Mouse (Mus musculus) bone marrow, adult 2 months (tissue): ENCODE data around the gene Tmem268. TPM values are rescaled to one million over a fixed set of nuclear protein-coding genes. Genes with fewer than 3 reads are reported as not detected.

Source experiments
- H3K27ac ChIP-seq: fragments of 200-500 bp; 2 replicates; pipeline ENCODE4 v1.5.1; 2012; ENCODE audit warnings: low read depth, mild to moderate bottlenecking, control low read depth, inconsistent platforms, low read length; ENCODE audit not compliant: control insufficient read depth, poor library complexity, insufficient read depth
- H3K4me1 ChIP-seq: fragments of 200-500 bp; 2 replicates; pipeline ENCODE4 v1.6.1; 2011; ENCODE audit warnings: low read length; ENCODE audit not compliant: control insufficient read depth, insufficient read depth
- H3K4me3 ChIP-seq: fragments of 200-500 bp; replicated peaks from 2 replicates; pipeline ENCODE3; 2011; ENCODE audit warnings: mild to moderate bottlenecking, low read depth, low read length, control low read depth; ENCODE audit not compliant: control insufficient read depth
- CTCF ChIP-seq: fragments of 200-500 bp; IDR thresholded peaks from 2 replicates; pipeline ENCODE4 v1.5.1; 2011; ENCODE audit warnings: low read length, control low read depth; ENCODE audit not compliant: control insufficient read depth, insufficient read depth
- POLR2A ChIP-seq: fragments of 200-500 bp; IDR thresholded peaks from 2 replicates; pipeline ENCODE4 v1.6.1; 2011; ENCODE audit warnings: low read depth, mild to moderate bottlenecking, control low read depth, low read length, borderline replicate concordance; ENCODE audit not compliant: control insufficient read depth
- WGBS: fragments of 180-500 bp; shearing (Covaris S2); methylation state at CpG from one replicate; pipeline ENCODE4 v1.1.7; 2018; 5-methylcytosine and 5-hydroxymethylcytosine counted together
- polyA plus RNA-seq: library from polyadenylated mRNA; stranded (reverse); fragments of >200 nt; gene quantifications from 2 replicates; pipeline ENCODE4 v1.2.4, GENCODE M21; 2011; ENCODE audit warnings: low replicate concordance; ENCODE audit not compliant: missing spikeins, insufficient read depth, insufficient read length

Gene Tmem268
- polyA plus RNA-seq, 1 experiment: 8.5 TPM

- Histone ChIP-seq H3K4me3 (no peak overlapping the region), H3K27ac (no peak overlapping the region), H3K4me1 (no peaks in the 10 kb centered on the region)
- TF ChIP-seq POLR2A: no peak
- no peak for TF ChIP-seq CTCF
These were observed 42.7 kb downstream of the Tmem268 start for GRCm38 (mm10) chr4:63601263-63601662.

- WGBS: 69% methylated on average over 3 of the region's 3 CpGs
- Histone ChIP-seq H3K4me3 (no peak within 1 kb of the TSS), H3K4me1 (no peaks in the 10 kb centered on the region), H3K27ac (no peak within 1 kb of the TSS)
- TF ChIP-seq POLR2A: no peak
- no peak for TF ChIP-seq CTCF
These were observed 46.4 kb downstream of the Tmem268 start, which contains the start of gene Gm11213 for GRCm38 (mm10) chr4:63604945-63605344. TSS of gene Gm11213 (minus strand) at chr4:63605261.

DNA sequence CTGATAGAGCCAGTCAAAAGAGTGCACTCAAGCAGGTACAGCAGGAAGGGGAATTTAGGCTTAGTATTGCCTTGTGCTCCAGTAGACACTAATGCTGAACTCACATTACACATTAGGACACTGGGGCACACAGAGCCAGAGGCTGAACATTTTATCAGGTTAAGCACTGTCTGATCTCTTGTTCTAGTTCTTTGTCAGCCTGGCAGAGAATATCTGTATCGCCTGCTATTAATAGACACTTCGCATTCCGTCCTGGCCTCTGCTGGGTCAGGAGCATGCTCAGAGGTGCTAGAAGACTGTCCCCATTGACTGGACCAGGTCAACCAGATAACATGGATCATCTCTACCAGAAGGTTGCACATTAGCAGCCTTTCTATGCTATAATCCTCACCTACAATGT lies 47.0 kb downstream of the Tmem268 start:
- 79% methylated on average over 3 of the region's 3 CpGs for WGBS
- TF ChIP-seq CTCF: no peak
- no peak for TF ChIP-seq POLR2A
- no peak overlapping the region for H3K4me3 ChIP-seq
- no peaks in the 10 kb centered on the region for H3K4me1 ChIP-seq
- H3K27ac ChIP-seq: no peak overlapping the region

- WGBS: 86% methylated on average over 1 of the region's 1 CpGs
- Histone ChIP-seq H3K4me1 (no peaks in the 10 kb centered on the region), H3K27ac (no peak overlapping the region), H3K4me3 (no peak overlapping the region)
- no peak for TF ChIP-seq POLR2A
- no peak for TF ChIP-seq CTCF
These were observed 47.4 kb downstream of the Tmem268 start for GRCm38 (mm10) chr4:63605968-63606367.

GRCm38 (mm10) chr4:63608391-63608790 lies 49.8 kb downstream of the Tmem268 start:
- Histone ChIP-seq H3K4me1 (no peaks in the 10 kb centered on the region), H3K4me3 (no peak overlapping the region), H3K27ac (no peak overlapping the region)
- no peak for TF ChIP-seq CTCF
- TF ChIP-seq POLR2A: no peak
- WGBS: 77% methylated on average over 7 of the region's 7 CpGs

- Histone ChIP-seq H3K4me1 (no peaks in the 10 kb centered on the region; the same call in 1 of the 2 replicates), H3K4me3 (no peak overlapping the region), H3K27ac (no peak overlapping the region)
- 38% methylated on average over 2 of the region's 2 CpGs for WGBS
- TF ChIP-seq CTCF (no peak), POLR2A (no peak)
These were observed 63.3 kb downstream of the Tmem268 start for GRCm38 (mm10) chr4:63621861-63622260.

GRCm38 (mm10) chr4:63622378-63622835 lies 63.8 kb downstream of the Tmem268 start, which contains the start of gene Tex48:
TSS of gene Tex48 (minus strand) at chr4:63622428.
- TF ChIP-seq CTCF: peak; percentile 71
- no peak for TF ChIP-seq POLR2A
- Histone ChIP-seq H3K4me1 (no peaks in the 10 kb centered on the region; the same call in 1 of the 2 replicates), H3K4me3 (no peak within 1 kb of the TSS), H3K27ac (no peak within 1 kb of the TSS)
- WGBS: 47% methylated on average over 5 of the region's 5 CpGs

DNA sequence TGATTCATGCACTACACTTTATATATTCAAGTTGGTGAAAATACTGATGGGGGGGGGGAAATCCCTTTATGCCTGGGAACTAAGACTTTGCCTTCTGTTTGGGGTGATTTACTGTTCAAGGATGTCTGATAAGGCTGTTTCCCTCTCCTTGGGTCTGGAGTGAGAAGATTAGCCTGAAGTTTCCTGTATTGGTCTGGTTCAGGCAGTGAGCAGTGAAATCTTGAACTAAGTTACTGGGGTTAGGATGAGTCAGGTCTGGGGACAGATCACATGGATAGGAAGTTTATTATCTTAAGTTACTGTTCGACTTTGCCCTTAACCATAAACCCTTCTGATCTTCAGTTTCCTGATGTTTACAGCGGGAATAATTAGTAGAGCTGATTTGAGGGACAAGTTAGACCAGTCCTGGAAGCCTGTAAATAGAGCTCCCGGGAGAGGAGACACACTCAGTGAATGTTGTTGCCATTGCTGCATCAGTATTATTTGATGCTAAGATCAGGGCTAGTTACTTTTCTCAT lies 67.0 kb downstream of the Tmem268 start:
- no peak overlapping the region for H3K27ac ChIP-seq
- H3K4me3 ChIP-seq: no peak overlapping the region
- WGBS: 14% methylated on average over 3 of the region's 3 CpGs
- H3K4me1 ChIP-seq: peaks cover 2% of the 10 kb centered on the region; the same call in 1 of the 2 replicates
- TF ChIP-seq CTCF: no peak
- TF ChIP-seq POLR2A: no peak

DNA sequence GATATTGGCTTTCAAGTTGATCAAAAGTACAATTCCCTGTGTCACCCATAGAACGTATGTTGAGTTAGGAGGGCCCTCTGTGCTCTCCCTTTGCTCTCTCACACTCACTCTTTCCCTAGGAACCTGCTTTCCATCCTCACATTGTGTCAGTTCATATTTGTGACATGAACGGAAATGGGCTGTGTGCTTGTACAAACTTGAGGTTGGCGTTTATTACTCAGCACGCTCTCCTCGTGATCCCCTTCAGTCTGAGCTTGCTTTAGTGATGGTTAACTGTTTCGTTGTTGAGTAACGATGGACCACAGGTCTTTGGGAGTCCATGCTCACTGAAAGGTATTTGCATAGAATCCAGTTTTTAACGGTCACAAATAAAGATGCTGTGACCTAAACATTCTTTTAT lies 68.5 kb downstream of the Tmem268 start:
- TF ChIP-seq CTCF: no peak
- TF ChIP-seq POLR2A: no peak
- Histone ChIP-seq H3K4me3 (no peak overlapping the region), H3K4me1 (peaks cover 2% of the 10 kb centered on the region; the same call in 1 of the 2 replicates), H3K27ac (no peak overlapping the region)
- WGBS: 47% methylated on average over 8 of the region's 8 CpGs
